Mouse (Mus musculus) CH12.LX (cell line): ENCODE results near the gene Nr4a3. TPM values are rescaled to one million over a fixed set of nuclear protein-coding genes. Genes with fewer than 3 reads are reported as not detected.

Source experiments
- DNase-seq: peaks from one replicate; pipeline ENCODE4 v3.0.0-alpha.2; 2013; ENCODE audit errors: extremely low read depth
- H3K27ac ChIP-seq: 2 replicates; pipeline ENCODE4 v1.5.1; 2012; ENCODE audit warnings: low read depth, mild to moderate bottlenecking, control low read depth, moderate library complexity; ENCODE audit not compliant: insufficient read depth
- H3K27me3 ChIP-seq: replicated peaks from 2 replicates; pipeline ENCODE3; 2012; ENCODE audit warnings: inconsistent platforms
- H3K36me3 ChIP-seq, 2 experiments: replicated peaks in 1 of 2; 2 replicates each; pipeline versions ENCODE3 to v1.6.1; 2012; ENCODE audit warnings: inconsistent platforms in 1 of 2, low read length in 1 of 2, mild to moderate bottlenecking in 1 of 2, mixed read lengths in 1 of 2, moderate library complexity in 1 of 2; ENCODE audit not compliant: control insufficient read depth in 1 of 2, insufficient read depth in 1 of 2
- H3K4me1 ChIP-seq, 2 experiments: 2 replicates each; pipeline ENCODE4 v1.6.1; 2012; ENCODE audit warnings: inconsistent platforms in 1 of 2, moderate library complexity in 1 of 2; ENCODE audit not compliant: insufficient read depth in 2 of 2, control insufficient read depth in 1 of 2
- H3K4me2 ChIP-seq: 2 replicates; pipeline ENCODE4 v1.6.1; 2012; ENCODE audit warnings: low read depth, mild to moderate bottlenecking, control low read depth; ENCODE audit not compliant: poor library complexity, insufficient read depth, severe bottlenecking
- H3K4me3 ChIP-seq, 3 experiments: fragments of 150-350 bp in 1 of 3; sonication (generic) in 1 of 3; replicated peaks in 1 of 3; 2 replicates each; pipeline versions ENCODE3 to v1.5.1; 2011 to 2012; ENCODE audit warnings: low read depth in 2 of 3, low read length in 2 of 3, mild to moderate bottlenecking in 2 of 3, moderate library complexity in 2 of 3, control low read depth in 1 of 3, improper control_type of control experiment in 1 of 3, inconsistent platforms in 1 of 3, mixed read lengths in 1 of 3; ENCODE audit not compliant: poor library complexity in 1 of 3
- H3K79me2 ChIP-seq: replicated peaks from 2 replicates; pipeline ENCODE4 v1.6.1; 2012; ENCODE audit warnings: mild to moderate bottlenecking, moderate library complexity; ENCODE audit not compliant: control insufficient read depth, poor library complexity, insufficient read depth, severe bottlenecking; ENCODE audit errors: extremely low read depth
- H3K9ac ChIP-seq: 2 replicates; pipeline ENCODE4 v1.6.1; 2012; ENCODE audit warnings: low read depth, mild to moderate bottlenecking, control low read depth, moderate library complexity; ENCODE audit not compliant: insufficient read depth
- H3K9me3 ChIP-seq: replicated peaks from 2 replicates; pipeline ENCODE3; 2012; ENCODE audit warnings: low read length, inconsistent platforms, mixed read lengths
- CHD1 ChIP-seq: IDR thresholded peaks from 2 replicates; pipeline ENCODE4 v1.6.1; 2012; ENCODE audit warnings: low read depth, low read length, improper control_type of control experiment, inconsistent platforms
- CHD2 ChIP-seq: IDR thresholded peaks from 2 replicates; pipeline ENCODE4 v1.6.1; 2011; ENCODE audit warnings: low read length, improper control_type of control experiment
- E2F4 ChIP-seq: IDR thresholded peaks from 2 replicates; pipeline ENCODE4 v1.6.1; 2011; ENCODE audit warnings: low read depth, low read length, improper control_type of control experiment; ENCODE audit not compliant: insufficient replicate concordance
- ELF1 ChIP-seq: IDR thresholded peaks from 2 replicates; pipeline ENCODE4 v1.6.1; 2014; ENCODE audit warnings: low read depth, mild to moderate bottlenecking, inconsistent platforms, low read length, improper control_type of control experiment
- EP300 ChIP-seq: IDR thresholded peaks from 2 replicates; pipeline ENCODE4 v1.6.1; 2011; ENCODE audit warnings: low read length, improper control_type of control experiment
- GABPA ChIP-seq: IDR thresholded peaks from 2 replicates; pipeline ENCODE4 v1.6.1; 2012; ENCODE audit warnings: low read depth, low read length, improper control_type of control experiment, inconsistent platforms; ENCODE audit not compliant: insufficient replicate concordance
- HCFC1 ChIP-seq: IDR thresholded peaks from 2 replicates; pipeline ENCODE4 v1.6.1; 2012; ENCODE audit warnings: low read depth, mild to moderate bottlenecking, inconsistent platforms, low read length, improper control_type of control experiment
- IRF4 ChIP-seq: IDR thresholded peaks from 2 replicates; pipeline ENCODE4 v1.6.1; 2014; ENCODE audit warnings: low read depth, mild to moderate bottlenecking, inconsistent platforms, low read length, improper control_type of control experiment
- JUN ChIP-seq: IDR thresholded peaks from 2 replicates; pipeline ENCODE4 v1.6.1; 2011; ENCODE audit warnings: low read depth, mild to moderate bottlenecking, low read length, improper control_type of control experiment, moderate library complexity; ENCODE audit not compliant: insufficient read depth
- JUND ChIP-seq: conservative IDR thresholded peaks from 2 replicates; pipeline ENCODE4 v1.6.1; 2011; ENCODE audit warnings: low read depth, low read length, improper control_type of control experiment
- KAT2A ChIP-seq: IDR thresholded peaks from 2 replicates; pipeline ENCODE4 v1.6.1; 2012; ENCODE audit warnings: low read length, improper control_type of control experiment, inconsistent platforms; ENCODE audit not compliant: insufficient replicate concordance
- MAX ChIP-seq: IDR thresholded peaks from 2 replicates; pipeline ENCODE4 v1.6.1; 2011; ENCODE audit warnings: low read length, improper control_type of control experiment
- MAZ ChIP-seq: IDR thresholded peaks from 2 replicates; pipeline ENCODE4 v1.6.1; 2012; ENCODE audit warnings: low read depth, mild to moderate bottlenecking, inconsistent platforms, low read length, improper control_type of control experiment, moderate library complexity
- MXI1 ChIP-seq: IDR thresholded peaks from 2 replicates; pipeline ENCODE4 v1.6.1; 2011; ENCODE audit warnings: mild to moderate bottlenecking, low read depth, low read length, improper control_type of control experiment
- MYC ChIP-seq: IDR thresholded peaks from 2 replicates; pipeline ENCODE4 v1.6.1; 2011; ENCODE audit warnings: low read depth, mild to moderate bottlenecking, improper control_type of control experiment, low read length
- NELFE ChIP-seq: IDR thresholded peaks from 2 replicates; pipeline ENCODE4 v1.6.1; 2011; ENCODE audit warnings: low read depth, low read length, improper control_type of control experiment
- NRF1 ChIP-seq: IDR thresholded peaks from 2 replicates; pipeline ENCODE4 v1.6.1; 2014; ENCODE audit warnings: low read depth, mild to moderate bottlenecking, inconsistent platforms, low read length, improper control_type of control experiment, moderate library complexity
- PAX5 ChIP-seq: IDR thresholded peaks from 2 replicates; pipeline ENCODE4 v1.6.1; 2012; ENCODE audit warnings: low read length, inconsistent platforms, mixed read lengths
- POLR2A ChIP-seq: IDR thresholded peaks from 2 replicates; pipeline ENCODE4 v1.6.1; 2011; ENCODE audit warnings: low read depth, mild to moderate bottlenecking, improper control_type of control experiment, low read length
- POLR2AphosphoS2 ChIP-seq: IDR thresholded peaks from 2 replicates; pipeline ENCODE4 v1.6.1; 2011; ENCODE audit warnings: low read depth, low read length, improper control_type of control experiment
- RAD21 ChIP-seq: IDR thresholded peaks from 2 replicates; pipeline ENCODE4 v1.6.1; 2011; ENCODE audit warnings: low read depth, mild to moderate bottlenecking, low read length, improper control_type of control experiment, moderate library complexity
- RCOR1 ChIP-seq: conservative IDR thresholded peaks from 2 replicates; pipeline ENCODE4 v1.6.1; 2012; ENCODE audit warnings: low read depth, mild to moderate bottlenecking, inconsistent platforms, low read length, improper control_type of control experiment
- SIN3A ChIP-seq: IDR thresholded peaks from 2 replicates; pipeline ENCODE4 v1.6.1; 2012; ENCODE audit warnings: low read length, improper control_type of control experiment, inconsistent platforms
- SMC3 ChIP-seq: IDR thresholded peaks from 2 replicates; pipeline ENCODE4 v1.6.1; 2011; ENCODE audit warnings: low read depth, low read length, improper control_type of control experiment
- TCF12 ChIP-seq: IDR thresholded peaks from 2 replicates; pipeline ENCODE4 v1.6.1; 2014; ENCODE audit warnings: low read depth, mild to moderate bottlenecking, inconsistent platforms, low read length, improper control_type of control experiment
- UBTF ChIP-seq: IDR thresholded peaks from 2 replicates; pipeline ENCODE4 v1.6.1; 2012; ENCODE audit warnings: low read depth, mild to moderate bottlenecking, inconsistent platforms, low read length, improper control_type of control experiment, moderate library complexity
- USF1 ChIP-seq: IDR thresholded peaks from 2 replicates; pipeline ENCODE4 v1.6.1; 2014; ENCODE audit warnings: low read depth, mild to moderate bottlenecking, inconsistent platforms, low read length, improper control_type of control experiment
- USF2 ChIP-seq: conservative IDR thresholded peaks from 2 replicates; pipeline ENCODE4 v1.6.1; 2011; ENCODE audit warnings: low read depth, low read length, improper control_type of control experiment
- ZC3H11A ChIP-seq: IDR thresholded peaks from 2 replicates; pipeline ENCODE4 v1.6.1; 2012; ENCODE audit warnings: low read depth, mild to moderate bottlenecking, inconsistent platforms, low read length, improper control_type of control experiment
- ZMIZ1 ChIP-seq: IDR thresholded peaks from 2 replicates; pipeline ENCODE4 v1.6.1; 2012; ENCODE audit warnings: low read depth, mild to moderate bottlenecking, inconsistent platforms, low read length, improper control_type of control experiment
- ZNF384 ChIP-seq: IDR thresholded peaks from 2 replicates; pipeline ENCODE4 v1.6.1; 2012; ENCODE audit warnings: low read depth, low read length, improper control_type of control experiment, inconsistent platforms
- dilution Hi-C: fragments of 300-500 bp; cut with MboI; formaldehyde crosslinking; loops from 2 replicates; pipeline ENCODE4 v1.14.3; 2020; ENCODE audit warnings: low sequenced_read_pairs; ENCODE audit not compliant: extremely low pct_unique_long_range_greater_than_20kb, extremely low pct_ligation_motif_present
- in situ Hi-C: fragments of 300-500 bp; cut with MboI; formaldehyde crosslinking; loops from 3 replicates; pipeline ENCODE4 v1.14.3; 2019; ENCODE audit warnings: low sequenced_read_pairs, low pct_ligation_motif_present, low pct_unique_long_range_greater_than_20kb, mixed read lengths
- polyA plus RNA-seq: library from polyadenylated mRNA; unstranded; fragments of >175 nt; gene quantifications from 2 replicates; pipeline ENCODE4 v1.2.1, GENCODE M21; 2012; ENCODE audit warnings: low read depth; ENCODE audit not compliant: insufficient read length
- total RNA-seq, 2 experiments: library from RNA; depleted of rRNA; stranded (reverse); fragments of 300-350 nt in 1 of 2; fragments of >200 nt in 1 of 2; gene quantifications; 2 replicates each; pipeline ENCODE4 v1.2.3; 2012 to 2014

The Nr4a3 gene
- total and polyA plus RNA-seq, 3 experiments = 0.04 to 0.32 (median 0.21) TPM

- H3K4me3 ChIP-seq = no peak overlapping the region
Observed at GRCm38 (mm10) chr4:48006355-48006754, 38.6 kb upstream of the Nr4a3 start.

GRCm38 (mm10) chr4:48012209-48012608 lies 32.7 kb upstream of the Nr4a3 start:
- Histone ChIP-seq H3K27me3 (no peaks in the 10 kb centered on the region), H3K4me3 (peak overlapping the region in 1 of 3 experiments; percentile 40), H3K9ac (no peak overlapping the region), H3K4me1 (peaks cover 7 to 17% of the 10 kb centered on the region in 2 experiments), H3K9me3 (no peaks in the 10 kb centered on the region), H3K79me2 (no peaks in the 10 kb centered on the region), H3K4me2 (peak overlapping the region; percentile 71), H3K27ac (no peak overlapping the region), H3K36me3 (no peaks in the 10 kb centered on the region)
- dilution Hi-C loops = no loop called here
- DNase-seq = peak; percentile 70
- in situ Hi-C loops = no loop called here
- TF ChIP-seq SMC3 (no peak), CHD2 (no peak), PAX5 (no peak), MAX (peak; percentile 60; the same call in 1 of the 2 replicates), USF1 (peak; percentile 50), NRF1 (no peak), GABPA (no peak), MYC (peak; percentile 59; the same call in 1 of the 2 replicates), USF2 (peak; percentile 50), CHD1 (no peak), SIN3A (no peak), E2F4 (no peak), EP300 (0 out of 2 replicates have a peak, but pooled peaks have one; percentile 31), KAT2A (no peak), RCOR1 (0 out of 2 replicates have a peak, but pooled peaks have one; percentile 53), ZNF384 (no peak), JUND (no peak), NELFE (no peak), RAD21 (no peak), POLR2A (no peak), MXI1 (peak; percentile 29; the same call in 1 of the 2 replicates), TCF12 (no peak), UBTF (no peak), ZC3H11A (no peak), MAZ (peak; percentile 32; the same call in 1 of the 2 replicates), JUN (no peak), ELF1 (no peak), ZMIZ1 (no peak), IRF4 (peak; percentile 36), POLR2AphosphoS2 (no peak)

More at GRCm38 (mm10) chr4:48006355-48006754, 38.6 kb upstream of the Nr4a3 start:
- H3K36me3 ChIP-seq = no peaks in the 10 kb centered on the region
- peaks cover 0 to 14% of the 10 kb centered on the region in 2 experiments; a peak in 2 of 4 replicates for H3K4me1 ChIP-seq
- TF ChIP-seq UBTF (no peak), MAZ (no peak), USF1 (no peak), SIN3A (no peak), IRF4 (no peak), POLR2AphosphoS2 (no peak), USF2 (no peak), HCFC1 (no peak), KAT2A (no peak), TCF12 (no peak)
- TF ChIP-seq, all 38 proteins: peak for 0
- Histone ChIP-seq H3K9ac (no peak overlapping the region), H3K9me3 (no peaks in the 10 kb centered on the region), H3K4me2 (no peak overlapping the region), H3K27ac (no peak overlapping the region), H3K79me2 (no peaks in the 10 kb centered on the region), H3K27me3 (no peaks in the 10 kb centered on the region)
- in situ Hi-C loops = no loop called here
- no peak for DNase-seq
- dilution Hi-C loops = no loop called here
